Mouse (Mus musculus) heart, adult 9 months (tissue): ENCODE results near the gene Rgs17.
"Not testable (repeated sequence)": the region's sequence is repeated elsewhere in the genome, so short reads cannot be mapped to it uniquely, and the experiment has no call there.

Source experiments
- DNase-seq, 2 experiments: peaks; one replicate each; pipeline ENCODE4 v3.0.0; 2022; ENCODE audit warnings: low spot score in 2 of 2

Gene Rgs17

DNA sequence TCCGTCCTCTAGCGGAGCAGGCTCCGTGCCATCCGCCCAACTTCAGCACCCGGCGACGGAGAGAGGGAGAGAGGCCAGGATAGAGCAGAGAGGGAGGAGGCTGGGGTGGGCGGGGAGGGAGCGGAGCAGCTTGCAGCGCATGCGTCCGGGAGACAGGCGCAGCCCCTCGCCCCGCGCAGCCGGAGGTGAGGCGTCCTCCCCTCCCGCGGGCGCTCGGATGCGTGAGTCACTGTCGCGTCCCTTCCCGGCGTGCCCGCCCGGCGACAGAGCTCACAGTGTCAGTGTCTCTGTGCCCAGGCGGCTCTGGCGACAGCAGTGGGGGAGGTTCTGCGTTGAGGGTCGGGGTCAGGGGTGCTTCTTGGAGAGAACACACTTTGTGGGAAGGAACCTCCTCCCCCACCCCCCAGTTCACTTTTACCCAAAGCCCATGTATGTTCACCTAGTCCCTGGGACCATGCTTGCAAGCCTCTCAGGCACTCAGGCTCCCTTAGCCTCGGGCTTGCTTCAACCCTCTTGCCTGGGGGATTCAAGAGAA is at the start of gene Rgs17:
Gene Rgs17 (minus strand): TSS at position 107 of the 535 bp plus-strand sequence.
- peak; percentile 11 to 12 for DNase-seq

DNA sequence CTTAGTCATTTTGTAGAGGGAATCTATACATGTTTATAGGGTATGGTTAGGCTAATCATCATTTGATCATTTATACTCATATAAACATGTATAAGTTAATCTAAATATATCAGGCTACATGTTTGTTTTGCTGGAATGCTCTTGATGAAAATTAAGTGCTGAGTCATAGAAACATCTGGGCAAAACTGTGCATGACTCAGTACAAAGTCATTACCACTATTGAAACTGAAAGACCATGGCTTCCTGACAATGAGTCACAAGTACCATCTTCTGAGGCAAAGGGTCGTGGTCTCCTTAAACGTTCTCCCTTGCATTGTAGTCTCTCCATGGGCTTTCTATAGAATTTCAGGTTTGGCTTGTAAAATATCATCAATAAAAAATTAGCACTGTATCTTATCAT is 45.5 kb upstream of the Rgs17 start:
- DNase-seq, result no peak

DNA sequence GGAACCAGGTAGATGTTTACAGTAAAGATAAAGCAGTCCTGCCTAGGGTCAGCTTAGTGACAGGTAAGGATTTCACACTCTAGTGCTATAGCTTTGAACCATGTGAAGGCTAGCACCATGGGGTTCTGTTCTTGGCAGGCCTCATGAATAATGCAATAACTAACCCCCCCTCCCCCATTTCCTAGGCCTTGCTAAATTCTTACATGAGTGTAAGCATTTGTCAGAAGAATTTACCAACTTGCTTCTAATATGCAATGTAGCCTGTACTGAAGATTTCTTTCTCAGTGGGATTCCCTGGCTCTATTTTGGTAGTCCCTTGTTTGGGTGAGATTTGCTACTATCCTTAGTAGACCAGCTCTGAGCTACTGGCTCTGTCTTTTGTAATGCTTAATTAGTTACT is 31.6 kb upstream of the Rgs17 start:
- DNase-seq, result not testable (repeated sequence)

DNA sequence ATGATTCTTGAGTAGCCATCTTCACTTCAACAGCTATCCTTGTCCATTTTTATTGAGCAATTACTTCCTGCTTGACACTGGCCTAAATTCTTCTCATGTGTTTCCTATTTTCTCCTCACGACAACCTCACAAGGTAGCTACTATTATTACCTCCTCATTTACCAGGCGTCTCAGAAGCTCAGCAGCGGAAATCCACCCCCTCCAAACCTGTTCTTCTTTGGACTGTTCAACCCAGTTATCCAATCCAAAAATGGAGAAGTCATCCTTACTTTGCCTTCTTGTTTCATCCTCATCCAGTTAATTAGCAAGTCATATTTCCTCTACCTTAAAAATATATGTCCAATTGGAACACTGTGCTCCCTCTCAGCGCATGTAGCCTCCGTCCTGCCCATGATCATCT is 2.1 kb upstream of the Rgs17 start:
- no peak for DNase-seq

DNA sequence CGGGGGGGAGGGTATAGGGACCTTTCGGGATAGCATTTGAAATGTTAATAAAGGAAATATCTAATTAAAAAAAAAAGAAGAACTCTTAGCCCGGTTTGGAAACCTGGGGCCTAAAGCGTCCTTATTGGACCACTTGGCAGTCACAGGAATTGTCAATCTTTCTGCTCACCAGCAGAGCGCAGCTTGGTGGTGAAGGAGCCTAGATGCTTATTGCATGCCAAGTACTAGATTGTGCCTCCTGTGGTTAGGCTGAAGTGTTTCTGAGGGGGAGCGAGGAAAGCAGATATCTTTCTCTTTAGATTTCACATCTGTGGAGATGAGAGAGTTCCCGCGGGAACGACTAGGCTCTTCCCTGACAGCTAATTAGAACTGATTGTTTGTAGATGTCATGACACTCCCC is 896 bp upstream of the Rgs17 start:
- DNase-seq, result no peak

DNA sequence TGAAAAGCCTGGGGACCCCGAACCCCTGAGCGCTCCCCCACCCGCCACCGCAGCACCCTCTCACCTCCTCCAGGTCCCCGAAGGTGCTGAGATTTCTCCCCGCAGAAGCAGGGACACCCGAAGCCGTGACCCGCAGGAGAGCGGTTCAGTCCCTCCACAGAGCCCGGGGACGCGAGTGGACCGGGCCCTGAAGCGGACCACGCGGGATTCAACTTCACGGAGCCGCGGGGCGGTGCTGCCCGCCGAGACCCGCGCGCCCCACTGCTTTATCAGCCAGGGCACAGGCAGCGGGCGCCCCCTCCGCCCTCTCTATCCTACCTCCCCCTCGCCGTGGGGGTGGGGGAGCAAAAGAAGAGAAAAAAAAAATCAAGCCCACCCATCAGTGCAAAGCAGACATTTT is 429 bp downstream of the Rgs17 start:
- no peak for DNase-seq

DNA sequence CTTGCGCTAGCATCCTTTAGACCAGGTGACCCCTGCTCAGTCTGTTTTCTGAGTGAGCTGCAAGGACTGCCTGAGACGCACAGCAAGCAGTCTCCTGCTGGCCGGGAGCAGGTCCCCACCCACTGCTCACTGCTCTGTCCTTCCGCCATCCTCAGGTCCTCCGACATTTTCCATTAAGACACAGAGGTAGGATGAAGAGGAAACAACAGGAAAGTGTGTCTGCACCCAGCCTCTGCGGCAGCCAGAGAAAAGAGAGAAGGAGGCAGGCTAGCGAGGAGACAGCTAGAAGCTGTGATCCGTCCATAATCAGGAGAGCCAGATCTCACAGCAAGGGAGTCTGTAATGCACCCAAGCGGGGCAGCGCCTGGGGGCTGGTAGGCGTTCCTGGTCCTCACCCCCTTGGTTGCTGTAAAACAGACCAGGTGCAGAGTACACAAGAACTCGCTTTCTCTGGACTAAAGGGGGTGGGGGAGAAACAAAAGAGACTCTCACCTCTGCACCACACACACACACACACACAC is 1.1 kb downstream of the Rgs17 start:
- DNase-seq, result no peak

DNA sequence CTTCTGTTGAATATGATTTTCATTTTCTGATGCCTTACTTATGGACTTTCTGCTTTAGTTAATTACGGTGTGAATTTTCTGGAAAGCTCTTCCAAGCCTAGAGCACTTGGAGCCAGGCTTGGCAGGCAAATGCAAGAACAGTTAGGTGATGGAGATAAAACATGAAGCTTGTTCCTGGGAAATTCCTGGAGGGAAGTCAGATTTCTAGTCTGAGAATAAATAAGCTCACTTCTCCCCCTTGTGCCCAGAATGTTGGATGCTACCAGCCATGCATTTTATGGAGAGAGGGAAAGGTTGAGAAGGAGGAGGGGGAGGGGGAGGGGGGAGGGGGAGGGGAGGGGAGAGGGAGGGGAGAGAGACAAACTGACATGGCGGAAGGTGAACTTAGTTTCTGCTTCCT is 17.8 kb downstream of the Rgs17 start:
- DNase-seq, result no peak

DNA sequence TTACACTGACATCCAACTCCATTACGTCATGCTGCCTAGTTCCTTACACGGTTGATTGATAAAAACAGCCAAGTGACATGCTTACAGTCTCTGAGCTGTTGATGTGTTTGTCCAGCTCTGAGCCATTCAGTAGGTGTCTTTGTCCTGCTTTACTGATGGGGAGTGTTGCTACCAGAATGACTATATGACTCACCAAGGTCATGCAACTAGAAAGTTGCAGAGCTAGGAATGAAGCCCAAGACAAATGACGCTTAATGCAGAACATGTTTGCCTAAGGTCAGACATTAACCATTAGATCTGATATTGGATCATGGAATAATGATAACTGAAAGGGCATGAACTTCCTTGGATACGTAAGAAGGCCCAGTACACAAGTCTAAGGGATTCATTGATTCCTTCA is 20.4 kb downstream of the Rgs17 start:
- no peak for DNase-seq

DNA sequence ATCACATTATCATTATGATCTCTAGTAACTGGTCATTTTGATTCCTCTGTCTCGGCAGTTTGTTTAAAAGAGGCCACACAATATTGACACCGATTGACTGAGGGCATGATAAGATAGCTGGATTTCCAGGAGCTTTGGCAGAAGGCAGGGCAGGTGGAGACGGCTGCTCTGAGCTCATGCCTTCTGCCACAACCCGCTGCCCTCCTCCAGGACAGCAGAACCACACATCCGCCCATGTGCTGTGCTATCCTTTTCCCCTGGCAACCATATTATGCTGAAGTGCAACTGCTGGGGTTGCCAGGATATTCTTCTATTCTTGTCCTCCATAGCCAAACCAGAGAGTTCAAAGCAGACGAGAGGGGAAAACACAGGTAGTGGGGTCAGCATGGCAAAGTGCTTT is 21.5 kb downstream of the Rgs17 start:
- DNase-seq, result no peak

DNA sequence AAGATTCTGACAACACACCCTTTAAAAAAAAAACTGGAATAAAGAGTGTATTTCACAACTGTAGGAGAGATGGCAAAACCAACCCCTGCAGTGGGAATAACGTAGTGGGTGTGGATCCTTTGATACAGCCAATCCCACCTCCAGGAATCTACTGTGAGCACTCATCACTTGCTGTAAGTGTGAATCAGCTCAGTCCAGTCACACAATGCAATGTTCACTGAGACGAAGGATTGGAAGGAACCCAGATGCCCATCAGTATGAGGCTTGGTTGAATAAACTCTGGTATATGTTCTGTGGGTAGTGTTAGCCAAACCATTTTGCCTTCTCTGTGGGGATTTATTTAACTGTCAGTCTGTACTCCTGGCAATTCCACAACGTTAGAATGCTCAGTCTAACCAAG is 45.1 kb downstream of the Rgs17 start:
- no peak for DNase-seq

DNA sequence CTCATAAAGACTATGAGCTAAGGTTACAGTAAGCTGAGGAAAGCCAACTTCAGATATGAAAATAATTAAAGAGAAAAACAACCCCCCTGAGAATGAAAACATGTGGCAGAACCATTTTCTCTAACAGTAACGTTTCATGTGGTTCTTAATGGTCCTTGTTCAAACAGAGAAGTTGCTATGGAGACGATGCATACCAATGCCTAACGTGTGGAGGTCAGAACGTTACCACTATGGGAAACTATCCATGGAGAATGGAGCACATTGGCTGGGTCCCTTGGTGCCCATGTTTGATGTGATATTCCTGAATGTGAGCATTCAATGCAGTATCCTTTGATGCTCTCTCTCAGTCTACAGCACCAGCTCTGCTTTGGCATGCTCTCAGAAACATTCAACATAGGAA is 51.1 kb downstream of the Rgs17 start:
- no peak for DNase-seq

DNA sequence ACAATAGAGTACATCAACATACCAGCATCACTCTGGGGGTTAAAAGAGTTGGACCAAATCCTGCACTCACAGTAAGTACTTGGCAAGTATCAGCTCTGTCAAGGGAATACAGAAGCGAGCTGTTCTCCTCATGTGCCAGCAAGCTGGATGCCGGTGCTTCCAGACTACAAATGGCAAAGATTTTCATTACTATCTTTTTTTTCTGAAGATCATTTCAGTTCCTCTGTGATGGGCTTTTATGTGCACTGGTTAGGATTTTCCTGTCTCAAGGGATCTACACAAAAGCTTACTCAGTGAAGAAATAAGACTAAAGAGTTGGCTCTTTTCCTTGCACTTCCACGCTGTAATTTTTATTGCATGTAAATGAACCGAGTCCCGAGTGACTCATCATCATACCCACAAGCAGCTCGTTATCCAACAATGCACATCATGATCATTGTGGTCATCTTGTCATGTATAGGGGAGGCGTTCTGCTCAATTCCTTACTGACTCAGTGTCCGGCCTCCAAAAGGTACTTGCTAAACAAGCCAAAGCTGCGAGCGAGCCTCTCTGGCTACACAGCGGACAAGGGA is 54.1 kb downstream of the Rgs17 start:
- peak in 1 of 2 experiments; percentile 5 for DNase-seq

DNA sequence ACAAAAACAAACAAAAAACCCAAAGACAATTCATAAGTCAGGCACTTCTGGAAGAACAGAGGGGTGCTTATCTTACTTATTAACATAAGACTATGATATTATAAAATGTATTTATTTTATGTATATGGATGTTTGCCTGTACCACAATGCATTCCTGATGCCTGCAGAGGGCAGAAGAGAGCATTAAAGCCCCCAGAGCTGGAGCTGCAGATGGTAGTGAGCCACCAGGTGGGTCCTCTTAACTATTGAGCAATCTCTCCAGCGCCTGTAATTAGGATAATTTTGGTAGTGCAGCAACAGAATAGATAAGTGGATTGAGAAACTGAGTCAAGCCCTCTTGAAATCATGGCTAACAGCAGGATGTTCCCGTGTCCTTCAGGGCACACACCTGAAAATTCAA is 56.2 kb downstream of the Rgs17 start:
- DNase-seq, result no peak

DNA sequence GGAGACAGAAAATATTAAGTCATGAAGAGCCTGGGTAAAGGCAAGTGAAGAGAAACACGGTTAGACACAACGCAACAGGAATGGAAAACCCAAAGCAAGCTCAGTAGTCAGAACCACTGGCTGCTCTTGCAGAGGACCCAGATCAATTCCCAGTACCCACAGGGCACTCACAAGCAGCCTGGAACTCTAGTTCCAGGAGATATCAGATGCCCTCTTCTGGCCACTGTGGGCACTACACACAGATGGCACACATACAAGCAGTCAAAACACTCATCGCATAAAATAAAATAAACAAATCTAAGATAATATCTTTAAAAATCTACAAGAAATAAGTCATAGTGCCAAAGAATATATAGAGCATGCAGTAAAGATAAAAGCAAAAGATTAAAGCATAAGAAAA is 59.5 kb downstream of the Rgs17 start:
- no peak for DNase-seq

DNA sequence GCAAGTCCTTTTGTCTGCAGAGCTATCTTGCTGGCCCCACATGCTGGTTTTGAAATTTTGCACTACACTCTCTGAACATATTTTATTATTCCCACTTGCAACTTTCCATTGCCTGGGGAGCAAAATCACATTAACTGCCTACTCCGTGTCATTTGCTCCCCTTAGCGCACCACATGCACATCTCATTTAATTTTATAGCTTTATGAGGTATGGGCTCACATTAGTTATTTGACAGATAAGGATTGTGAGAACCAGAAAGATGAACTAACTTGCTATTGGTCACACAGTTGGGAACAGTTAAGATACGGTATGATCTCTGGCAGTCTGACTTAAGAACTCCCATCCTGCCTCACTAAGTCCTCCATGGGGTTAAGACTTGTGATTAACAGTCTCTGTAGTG is 61.4 kb downstream of the Rgs17 start:
- no peak for DNase-seq

DNA sequence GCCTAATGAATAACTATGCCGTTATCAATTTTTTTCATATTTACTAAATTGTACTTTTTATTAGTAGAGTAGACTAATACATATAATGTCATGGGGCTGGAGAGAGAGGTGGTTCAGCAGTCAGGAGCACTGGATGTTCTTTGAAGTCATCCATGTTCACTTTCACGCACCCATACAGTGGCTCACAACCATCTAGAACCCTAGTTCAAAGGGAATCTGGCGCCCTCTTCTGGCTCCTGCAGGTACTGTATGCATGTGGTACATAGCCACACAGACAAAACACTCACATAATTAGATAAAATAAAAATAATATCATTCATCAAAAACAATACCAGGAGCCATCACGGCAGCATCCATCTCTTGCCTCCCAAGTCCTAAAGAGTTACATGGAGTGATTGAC is 62.5 kb downstream of the Rgs17 start:
- no peak for DNase-seq

DNA sequence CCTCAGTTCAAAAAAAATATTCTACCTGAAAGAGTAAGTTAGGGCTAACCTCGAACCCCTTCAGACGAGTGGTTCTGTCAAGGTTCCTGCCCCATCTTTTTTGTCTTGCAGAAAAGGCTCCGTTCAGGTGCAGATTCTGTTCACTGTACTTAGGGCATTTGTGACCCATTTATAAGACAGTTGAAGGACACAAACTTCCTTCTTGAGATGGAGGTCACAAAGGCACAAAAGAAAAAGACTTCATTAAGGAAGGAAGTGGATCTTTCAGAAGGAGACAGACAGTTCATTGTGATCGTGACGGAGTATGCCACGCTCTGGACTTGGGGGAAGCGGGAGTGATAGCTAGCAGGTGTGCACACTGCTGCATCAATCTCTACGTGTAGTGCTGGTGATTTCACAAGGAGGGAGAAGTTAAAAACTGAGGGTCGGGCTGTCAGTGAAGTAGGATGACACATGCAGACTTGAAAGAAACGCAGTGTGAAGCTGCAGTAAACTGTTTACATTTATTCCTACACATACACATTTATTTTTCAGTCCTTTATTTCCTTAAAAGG is 64.1 kb downstream of the Rgs17 start:
- no peak for DNase-seq

DNA sequence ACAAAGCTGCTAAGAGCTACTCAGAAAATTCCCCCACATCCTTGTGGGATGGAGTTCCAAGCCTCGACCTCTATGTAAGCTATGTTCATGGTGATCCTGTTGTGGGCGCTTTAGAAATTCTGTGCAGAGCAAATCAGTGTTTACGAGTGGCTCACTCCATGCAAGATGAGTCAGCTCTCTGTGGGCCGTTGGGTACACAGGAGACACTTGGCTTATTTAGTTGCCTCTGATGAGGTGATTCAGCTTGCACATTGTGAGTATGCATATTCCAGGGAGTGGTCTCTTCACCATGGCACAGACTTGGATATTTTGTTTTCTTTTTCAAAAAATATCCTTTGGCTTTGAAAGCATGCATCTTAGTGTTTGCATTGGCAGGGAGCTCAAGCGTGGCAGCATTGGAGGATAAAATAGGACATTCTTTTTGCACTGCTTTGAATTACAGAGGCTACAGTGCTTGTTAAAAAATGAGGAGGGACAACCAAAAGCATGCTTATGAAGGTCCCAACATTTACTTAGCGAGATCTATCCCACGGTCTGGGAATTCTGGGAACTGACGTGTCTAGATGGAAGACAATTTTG is 68.8 kb downstream of the Rgs17 start:
- no peak for DNase-seq

DNA sequence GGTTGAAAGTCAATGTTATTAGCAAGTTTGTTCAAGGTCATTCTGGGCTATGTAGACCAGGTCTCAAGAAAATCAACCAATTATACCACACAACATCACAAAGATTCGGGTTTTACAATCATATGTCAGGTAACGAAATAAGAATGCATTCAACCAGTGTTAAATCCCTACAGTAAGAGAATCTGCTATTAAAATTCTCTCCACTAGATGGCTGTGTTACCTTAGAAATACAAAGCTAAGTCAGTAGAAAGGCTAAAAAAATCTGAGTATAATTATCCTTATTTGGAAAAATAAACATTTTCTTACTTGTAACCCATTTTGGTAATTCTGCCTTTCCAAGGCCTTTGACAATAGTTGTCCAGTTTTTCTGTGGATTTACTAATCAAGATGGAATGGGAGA is 75.3 kb downstream of the Rgs17 start:
- DNase-seq, result no peak

DNA sequence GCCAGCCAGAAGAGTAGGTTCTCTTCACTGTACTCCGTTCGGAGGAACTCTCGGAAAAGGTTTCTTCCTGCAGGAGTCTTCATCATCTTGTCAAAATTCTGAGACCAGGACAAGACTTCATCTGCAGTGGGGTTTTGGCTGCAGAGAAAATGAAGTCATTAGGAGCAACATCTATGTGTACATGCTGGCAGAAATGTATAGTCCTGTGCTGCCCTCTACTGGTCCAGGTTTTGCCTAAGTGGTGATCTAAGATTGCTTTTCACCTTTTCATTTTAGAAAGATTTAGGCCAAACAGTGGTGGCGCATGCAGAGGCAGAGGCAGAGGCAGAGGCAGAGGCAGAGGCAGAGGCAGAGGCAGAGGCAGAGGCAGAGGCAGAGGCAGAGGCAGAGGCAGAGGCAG is 80.8 kb downstream of the Rgs17 start:
- peak in 1 of 2 experiments; percentile 5 for DNase-seq

DNA sequence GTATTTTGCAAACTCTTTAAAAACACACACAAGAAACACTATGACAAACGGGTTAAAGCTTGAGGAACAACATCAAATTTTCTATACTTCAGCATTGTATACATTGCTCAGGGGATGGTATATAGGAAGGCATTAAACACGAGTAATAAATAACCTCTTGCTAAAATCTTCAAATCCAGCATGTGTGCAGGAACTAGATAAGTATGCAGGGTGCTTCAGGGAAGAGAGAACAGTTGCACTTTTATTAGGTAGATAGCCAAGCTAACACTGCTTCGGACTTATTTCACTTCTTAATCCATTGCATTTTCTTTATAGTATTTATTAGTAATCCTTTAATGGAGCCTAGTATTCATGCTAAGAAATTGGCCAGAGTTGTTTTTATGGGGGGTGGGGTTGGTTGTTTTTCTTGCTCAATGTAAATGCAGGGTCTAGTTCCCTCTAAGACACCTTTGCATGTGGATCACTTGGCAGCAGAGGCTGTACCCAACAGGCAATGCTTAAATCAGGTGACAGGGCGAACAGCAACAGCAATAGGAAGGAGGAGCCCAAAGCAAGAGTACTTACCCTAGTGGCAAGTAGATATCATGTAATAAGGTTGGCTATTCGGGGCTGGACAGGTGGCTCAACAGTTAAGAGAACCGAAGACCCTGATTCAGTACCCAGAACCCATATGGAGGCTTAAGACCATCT is 95.7 kb downstream of the Rgs17 start:
- DNase-seq, result no peak

DNA sequence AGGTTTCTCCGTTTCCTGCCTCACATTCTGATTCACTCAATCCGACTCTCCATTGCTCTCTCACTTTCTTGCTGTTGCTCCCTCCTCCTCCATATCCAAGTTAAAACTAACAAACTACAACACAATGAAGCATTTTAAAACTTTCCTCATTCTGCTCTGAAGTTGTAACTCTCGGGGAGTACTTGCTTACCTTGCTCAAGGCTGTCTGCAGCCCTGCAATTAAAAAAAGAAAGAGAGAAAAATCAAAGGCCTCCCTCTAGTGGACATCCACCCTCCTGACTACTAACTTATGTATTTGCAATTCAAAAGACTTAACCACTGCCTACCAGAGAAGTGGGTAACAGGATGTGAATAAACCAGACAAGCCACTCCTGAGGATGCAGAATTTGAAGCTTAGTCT is 97.4 kb downstream of the Rgs17 start:
- peak; percentile 42 to 61 for DNase-seq
